Mouse (Mus musculus) small intestine, adult 2 months (tissue): ENCODE measurements around the gene Pam. TPM values are rescaled to one million over a fixed set of nuclear protein-coding genes. Genes with fewer than 3 reads are reported as not detected.

Experiments
- H3K27ac ChIP-seq: fragments of 200-500 bp; 2 replicates; pipeline ENCODE4 v1.5.1; 2012; ENCODE audit warnings: low read depth, low read length, control low read depth, inconsistent platforms; ENCODE audit not compliant: insufficient read depth
- H3K27me3 ChIP-seq: fragments of 200-500 bp; 2 replicates; pipeline ENCODE4 v1.6.1; 2012; ENCODE audit warnings: mild to moderate bottlenecking, moderate library complexity, low read length, inconsistent platforms; ENCODE audit not compliant: control insufficient read depth, insufficient read depth
- H3K36me3 ChIP-seq: fragments of 200-500 bp; 2 replicates; pipeline ENCODE4 v1.6.1; 2012; ENCODE audit warnings: mild to moderate bottlenecking, low read length, control low read depth, inconsistent platforms; ENCODE audit not compliant: control insufficient read depth, insufficient read depth
- H3K4me1 ChIP-seq: fragments of 200-500 bp; 2 replicates; pipeline ENCODE4 v1.6.1; 2012; ENCODE audit warnings: low read length, inconsistent platforms, mixed read lengths; ENCODE audit not compliant: control insufficient read depth, insufficient read depth, insufficient read length
- H3K4me3 ChIP-seq: fragments of 200-500 bp; 2 replicates; pipeline ENCODE4 v1.5.1; 2012; ENCODE audit warnings: low read depth, mild to moderate bottlenecking, control low read depth, inconsistent platforms, low read length, moderate library complexity
- CTCF ChIP-seq: fragments of 200-500 bp; IDR thresholded peaks from 2 replicates; pipeline ENCODE4 v1.5.1; 2012; ENCODE audit warnings: low read depth, mild to moderate bottlenecking, control low read depth, inconsistent platforms, low read length, moderate library complexity, mixed read lengths; ENCODE audit not compliant: insufficient replicate concordance, insufficient read length; ENCODE audit errors: extremely low read depth
- POLR2A ChIP-seq: fragments of 200-500 bp; IDR thresholded peaks from 2 replicates; pipeline ENCODE4 v1.6.1; 2012; ENCODE audit warnings: low read depth, mild to moderate bottlenecking, control low read depth, inconsistent platforms, low read length, moderate library complexity
- WGBS: fragments of 180-500 bp; shearing (Covaris S2); methylation state at CpG from one replicate; pipeline ENCODE4 v1.1.7; 2018; 5-methylcytosine and 5-hydroxymethylcytosine counted together
- polyA plus RNA-seq: library from polyadenylated mRNA; depleted of rRNA; stranded (reverse); fragments of >200 nt; gene quantifications from 2 replicates; pipeline ENCODE4 v1.2.3, GENCODE M21; 2012

The Pam gene
- polyA plus RNA-seq, 1 experiment, result 99.5 TPM

DNA sequence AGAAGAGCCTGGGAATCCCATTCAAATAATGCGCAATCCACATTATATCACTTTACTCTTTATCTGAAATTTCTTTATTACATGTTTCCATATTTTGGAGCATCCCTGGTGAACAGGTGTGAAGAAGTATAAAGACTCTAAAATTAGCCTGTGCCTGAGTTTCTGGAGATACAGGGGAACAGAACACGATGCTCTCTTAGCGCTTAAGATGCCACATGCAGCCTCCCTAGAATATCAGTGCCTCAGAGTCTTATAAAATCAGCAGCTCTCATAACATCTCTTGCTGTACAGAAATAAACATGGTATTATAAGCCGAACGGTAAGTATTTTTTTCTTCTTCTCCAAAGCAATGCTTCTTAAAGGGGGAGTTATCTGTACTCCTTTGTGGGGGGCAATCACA lies 267.4 kb downstream of the Pam start:
- Histone ChIP-seq H3K4me1 (no peaks in the 10 kb centered on the region), H3K27ac (no peak overlapping the region), H3K36me3 (no peaks in the 10 kb centered on the region), H3K4me3 (no peak overlapping the region), H3K27me3 (no peaks in the 10 kb centered on the region)
- 89% methylated on average over 5 of the region's 5 CpGs for WGBS
- TF ChIP-seq POLR2A (no peak), CTCF (no peak)

DNA sequence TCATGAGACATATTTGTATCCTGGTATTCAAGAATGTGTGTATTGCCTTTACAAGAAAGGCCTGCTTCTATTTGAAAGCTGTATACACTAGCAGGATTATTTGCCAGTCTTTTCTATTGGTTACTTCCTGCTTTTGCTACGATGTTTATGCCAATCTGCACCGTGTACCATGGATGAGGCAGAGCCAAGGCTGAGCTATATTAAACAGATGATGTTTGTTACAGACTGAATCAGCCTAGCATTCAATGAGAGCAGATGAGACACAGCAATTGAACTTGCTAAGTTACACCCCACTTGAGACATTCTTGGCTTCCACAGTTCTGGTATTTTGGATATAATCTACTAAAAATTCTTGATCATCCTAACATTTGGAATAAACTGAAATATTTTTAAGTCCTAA lies 267.9 kb downstream of the Pam start:
- H3K4me3 ChIP-seq, result no peak overlapping the region
- H3K4me1 ChIP-seq, result no peaks in the 10 kb centered on the region
- 61% methylated on average over 2 of the region's 2 CpGs for WGBS
- no peaks in the 10 kb centered on the region for H3K27me3 ChIP-seq
- H3K27ac ChIP-seq, result no peak overlapping the region
- no peaks in the 10 kb centered on the region for H3K36me3 ChIP-seq
- no peak for TF ChIP-seq POLR2A
- TF ChIP-seq CTCF, result no peak

- Histone ChIP-seq H3K4me3 (no peak overlapping the region), H3K27ac (no peak overlapping the region), H3K36me3 (no peaks in the 10 kb centered on the region), H3K4me1 (no peaks in the 10 kb centered on the region), H3K27me3 (no peaks in the 10 kb centered on the region)
- TF ChIP-seq CTCF, result no peak
- no peak for TF ChIP-seq POLR2A
- 96% methylated on average over 7 of the region's 7 CpGs for WGBS
Measured at GRCm38 (mm10) chr1:97822904-97823303, 272.5 kb downstream of the Pam start.

- Histone ChIP-seq H3K4me3 (no peak overlapping the region), H3K27ac (no peak overlapping the region), H3K36me3 (no peaks in the 10 kb centered on the region), H3K27me3 (no peaks in the 10 kb centered on the region), H3K4me1 (no peaks in the 10 kb centered on the region)
- 70% methylated on average over 5 of the region's 5 CpGs for WGBS
- no peak for TF ChIP-seq CTCF
- no peak for TF ChIP-seq POLR2A
Measured at GRCm38 (mm10) chr1:97822203-97822602, 273.2 kb downstream of the Pam start.

DNA sequence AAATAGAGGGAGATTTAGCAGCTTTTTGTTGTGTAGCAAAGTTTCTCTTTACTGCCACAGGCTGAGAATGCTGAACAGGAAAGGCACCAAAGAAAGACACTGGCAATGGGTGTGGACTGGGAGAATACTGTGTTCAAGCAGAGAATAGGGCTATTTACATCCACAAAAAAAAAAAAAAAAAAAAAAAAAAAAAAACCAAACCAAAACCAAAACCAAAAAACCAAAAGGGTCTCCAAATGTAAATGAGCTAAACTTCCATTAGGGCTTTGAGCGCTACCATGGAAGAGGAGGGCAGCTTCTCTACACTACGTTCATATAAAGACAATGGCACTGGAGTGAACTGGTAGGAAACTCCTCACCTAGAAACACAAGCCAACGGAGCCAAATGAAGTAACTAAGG lies 274.2 kb downstream of the Pam start:
- Histone ChIP-seq H3K4me3 (no peak overlapping the region), H3K27me3 (no peaks in the 10 kb centered on the region), H3K27ac (no peak overlapping the region), H3K36me3 (no peaks in the 10 kb centered on the region), H3K4me1 (no peaks in the 10 kb centered on the region)
- no peak for TF ChIP-seq POLR2A
- no peak for TF ChIP-seq CTCF
- 86% methylated on average over 3 of the region's 3 CpGs for WGBS

GRCm38 (mm10) chr1:97809255-97809912 lies 286.1 kb downstream of the Pam start:
- TF ChIP-seq POLR2A, result no peak
- no peak for TF ChIP-seq CTCF
- no peaks in the 10 kb centered on the region for H3K4me1 ChIP-seq
- no peaks in the 10 kb centered on the region for H3K36me3 ChIP-seq
- no peaks in the 10 kb centered on the region for H3K27me3 ChIP-seq
- H3K27ac ChIP-seq, result no peak overlapping the region
- no peak overlapping the region for H3K4me3 ChIP-seq
- WGBS, result 20% methylated on average over 2 of the region's 2 CpGs

DNA sequence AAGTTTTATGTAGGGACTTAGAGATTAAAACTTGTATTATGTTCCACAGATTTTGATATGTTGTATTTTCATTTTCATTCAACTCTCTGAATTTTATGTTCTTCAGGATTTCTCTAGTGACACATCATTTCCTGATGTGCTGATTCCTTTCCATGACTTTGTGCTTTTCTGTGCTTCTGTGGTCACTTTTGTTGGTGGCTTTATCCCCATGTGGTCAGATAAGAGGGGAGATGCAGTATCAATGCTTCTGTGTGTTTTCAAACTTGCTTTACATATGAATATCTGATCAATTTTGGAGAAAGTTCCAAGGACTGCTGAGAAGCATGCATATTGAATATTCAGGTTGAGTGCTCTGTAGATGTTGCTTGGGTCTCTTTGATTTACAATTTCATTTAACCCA lies 290.9 kb downstream of the Pam start:
- no peak overlapping the region for H3K27ac ChIP-seq
- H3K27me3 ChIP-seq, result no peaks in the 10 kb centered on the region
- H3K4me1 ChIP-seq, result no peaks in the 10 kb centered on the region
- TF ChIP-seq CTCF (no peak), POLR2A (no peak)
- H3K4me3 ChIP-seq, result no peak overlapping the region
- H3K36me3 ChIP-seq, result no peaks in the 10 kb centered on the region
